Mouse (Mus musculus): ENCODE measurements around the gene Atp6ap1.

The Atp6ap1 gene

GRCm38 (mm10) chrX:74304867-74305700, 8.2 kb downstream of the Atp6ap1 start, which contains the start of gene Gdi1:
TSS of gene Gdi1 (plus strand) at chrX:74304998.
- DNase-seq: peak; percentile 53 to 66

- peak; percentile 87 to 89 for DNase-seq
Observed at GRCm38 (mm10) chrX:74312540-74313464, 15.9 kb downstream of the Atp6ap1 start, which contains the start of gene Fam50a. TSS of gene Fam50a (plus strand) at chrX:74313033.

- peak; percentile 41 to 55 for DNase-seq
Observed at GRCm38 (mm10) chrX:74328725-74329161, 31.8 kb downstream of the Atp6ap1 start, which contains the start of gene Plxna3. TSS of gene Plxna3 (plus strand) at chrX:74329066.

GRCm38 (mm10) chrX:74329215-74329671, 32.3 kb downstream of the Atp6ap1 start:
- no peak for DNase-seq

GRCm38 (mm10) chrX:74330166-74330930, 33.5 kb downstream of the Atp6ap1 start:
- no peak for DNase-seq

GRCm38 (mm10) chrX:74352645-74353466, 56.0 kb downstream of the Atp6ap1 start:
- DNase-seq: no peak

- peak; percentile 75 to 77 for DNase-seq
Observed at GRCm38 (mm10) chrX:74353467-74353770, 56.5 kb downstream of the Atp6ap1 start, which contains the start of gene Lage3. TSS of gene Lage3 (minus strand) at chrX:74353618.
